Mouse (Mus musculus) forebrain, embryonic 12.5 days (tissue): ENCODE results near the gene Jakmip3. TPM values are rescaled to one million over a fixed set of nuclear protein-coding genes. Genes with fewer than 3 reads are reported as not detected.

Source experiments
- ATAC-seq: fragments of 200-750 bp; cut with Nextera tagmentation; 2 replicates; pipeline ENCODE4 v1.8.0; 2017; ENCODE audit warnings: moderate TSS enrichment; ENCODE audit not compliant: low FRiP score
- H3K27ac ChIP-seq: fragments of 300-500 bp; sonication (generic); 2 replicates; pipeline ENCODE4 v1.5.1; 2016; ENCODE audit warnings: mild to moderate bottlenecking
- H3K27me3 ChIP-seq: fragments of 300-500 bp; sonication (generic); 2 replicates; pipeline ENCODE4 v1.6.1; 2016; ENCODE audit warnings: mild to moderate bottlenecking
- H3K36me3 ChIP-seq: fragments of 300-500 bp; sonication (generic); replicated peaks from 2 replicates; pipeline ENCODE4 v1.6.1; 2016; ENCODE audit warnings: mild to moderate bottlenecking
- H3K4me1 ChIP-seq: fragments of 300-500 bp; sonication (generic); 2 replicates; pipeline ENCODE4 v1.6.1; 2016
- H3K4me2 ChIP-seq: fragments of 300-500 bp; sonication (generic); 2 replicates; pipeline ENCODE4 v1.6.1; 2016; ENCODE audit warnings: mild to moderate bottlenecking, moderate library complexity
- H3K4me3 ChIP-seq: fragments of 300-500 bp; sonication (generic); replicated peaks from 2 replicates; pipeline ENCODE4 v1.5.1; 2016; ENCODE audit warnings: mild to moderate bottlenecking
- H3K9ac ChIP-seq: fragments of 300-500 bp; sonication (generic); 2 replicates; pipeline ENCODE4 v1.6.1; 2016; ENCODE audit warnings: mild to moderate bottlenecking
- H3K9me3 ChIP-seq: fragments of 300-500 bp; sonication (generic); 2 replicates; pipeline ENCODE4 v1.6.1; 2016
- WGBS: fragments of 180-500 bp; shearing (Covaris S2); methylation state at CpG from one replicate; pipeline ENCODE4 v1.1.7; 2016; 5-methylcytosine and 5-hydroxymethylcytosine counted together
- polyA plus RNA-seq: library from polyadenylated mRNA; unstranded; fragments of >200 nt; fragmentation: Nextera tagmentation; extraction: Ambion mirVana; gene quantifications from 2 replicates; pipeline ENCODE4 v1.2.1, GENCODE M21; 2016

The Jakmip3 gene
- polyA plus RNA-seq = 0.83 TPM in 2 replicates

- 1% methylated on average over 78 of the region's 78 CpGs for whole genome bisulfite sequencing
- Histone ChIP-seq H3K4me2 (peak within 1 kb of the TSS; percentile 75), H3K27me3 (peaks cover 71% of the 10 kb centered on the region), H3K27ac (no peak within 1 kb of the TSS), H3K36me3 (no peaks in the 10 kb centered on the region), H3K9me3 (no peaks in the 10 kb centered on the region), H3K9ac (peak within 1 kb of the TSS; percentile 33; the same call in 1 of the 2 replicates), H3K4me1 (peaks cover 13% of the 10 kb centered on the region), H3K4me3 (peak within 1 kb of the TSS; percentile 46)
- peak; percentile 44; the same call in 1 of the 2 replicates for ATAC-seq
Observed at GRCm38 (mm10) chr7:138940612-138941461, at the start of gene Jakmip3. Gene Jakmip3, plus strand, starts transcription at chr7:138940730.

GRCm38 (mm10) chr7:138898122-138898521 is 42.4 kb upstream of the Jakmip3 start:
- H3K9ac ChIP-seq = no peak overlapping the region
- 75% methylated on average over 2 of the region's 2 CpGs for WGBS
- no peak for ATAC-seq
- no peaks in the 10 kb centered on the region for H3K27me3 ChIP-seq
- no peak overlapping the region for H3K4me3 ChIP-seq
- no peaks in the 10 kb centered on the region for H3K9me3 ChIP-seq
- H3K4me2 ChIP-seq = no peak overlapping the region
- no peaks in the 10 kb centered on the region for H3K4me1 ChIP-seq
- H3K27ac ChIP-seq = no peak overlapping the region
- H3K36me3 ChIP-seq = peaks cover 23% of the 10 kb centered on the region

GRCm38 (mm10) chr7:138898743-138899142 is 41.8 kb upstream of the Jakmip3 start:
- no peak overlapping the region for H3K9ac ChIP-seq
- no peak for ATAC-seq
- H3K4me2 ChIP-seq = no peak overlapping the region
- no peak overlapping the region for H3K4me3 ChIP-seq
- H3K27me3 ChIP-seq = no peaks in the 10 kb centered on the region
- WGBS = 75% methylated on average over 4 of the region's 4 CpGs
- no peak overlapping the region for H3K27ac ChIP-seq
- no peaks in the 10 kb centered on the region for H3K9me3 ChIP-seq
- no peaks in the 10 kb centered on the region for H3K4me1 ChIP-seq
- peaks cover 18% of the 10 kb centered on the region for H3K36me3 ChIP-seq

GRCm38 (mm10) chr7:138903886-138904435 is 36.6 kb upstream of the Jakmip3 start:
- 88% methylated on average over 7 of the region's 7 CpGs for WGBS
- H3K4me2 ChIP-seq = no peak overlapping the region
- H3K9ac ChIP-seq = no peak overlapping the region
- no peak for ATAC-seq
- no peak overlapping the region for H3K4me3 ChIP-seq
- H3K36me3 ChIP-seq = no peaks in the 10 kb centered on the region
- H3K27me3 ChIP-seq = 0 out of 2 replicates have a peak, but pooled peaks cover 4% of the 10 kb centered on the region
- no peaks in the 10 kb centered on the region for H3K9me3 ChIP-seq
- peaks cover 23% of the 10 kb centered on the region for H3K4me1 ChIP-seq
- no peak overlapping the region for H3K27ac ChIP-seq

GRCm38 (mm10) chr7:138906441-138906840 is 34.1 kb upstream of the Jakmip3 start:
- Histone ChIP-seq H3K9ac (no peak overlapping the region), H3K9me3 (no peaks in the 10 kb centered on the region), H3K4me1 (peaks cover 30% of the 10 kb centered on the region), H3K4me3 (no peak overlapping the region), H3K4me2 (peak overlapping the region; percentile 36; the same call in 1 of the 2 replicates), H3K27me3 (peaks cover 9% of the 10 kb centered on the region), H3K27ac (no peak overlapping the region), H3K36me3 (no peaks in the 10 kb centered on the region)
- 94% methylated on average over 1 of the region's 1 CpGs for WGBS
- no peak for ATAC-seq

GRCm38 (mm10) chr7:138907043-138907442 is 33.5 kb upstream of the Jakmip3 start:
- Histone ChIP-seq H3K27ac (peak overlapping the region; percentile 5; the same call in 1 of the 2 replicates), H3K36me3 (no peaks in the 10 kb centered on the region), H3K27me3 (peaks cover 9% of the 10 kb centered on the region), H3K9me3 (no peaks in the 10 kb centered on the region), H3K4me3 (peak overlapping the region; percentile 10; the same call in 1 of the 2 replicates), H3K9ac (no peak overlapping the region), H3K4me1 (peaks cover 30% of the 10 kb centered on the region), H3K4me2 (peak overlapping the region; percentile 36)
- WGBS = 12% methylated on average over 7 of the region's 7 CpGs
- ATAC-seq = no peak

GRCm38 (mm10) chr7:138907976-138908375 is 32.6 kb upstream of the Jakmip3 start:
- Histone ChIP-seq H3K27me3 (peaks cover 9% of the 10 kb centered on the region), H3K4me2 (peak overlapping the region; percentile 84), H3K27ac (no peak overlapping the region), H3K36me3 (no peaks in the 10 kb centered on the region), H3K4me1 (peaks cover 30% of the 10 kb centered on the region), H3K9me3 (no peaks in the 10 kb centered on the region), H3K4me3 (peak overlapping the region; percentile 76; the same call in 1 of the 2 replicates), H3K9ac (no peak overlapping the region)
- 53% methylated on average over 5 of the region's 5 CpGs for WGBS
- no peak for ATAC-seq

- H3K9me3 ChIP-seq = no peaks in the 10 kb centered on the region
- no peak for ATAC-seq
- peak overlapping the region; percentile 85 for H3K9ac ChIP-seq
- peaks cover 9% of the 10 kb centered on the region for H3K27me3 ChIP-seq
- peak overlapping the region; percentile 59; the same call in 1 of the 2 replicates for H3K27ac ChIP-seq
- 5% methylated on average over 10 of the region's 10 CpGs for WGBS
- H3K4me3 ChIP-seq = peak overlapping the region; percentile 76
- H3K4me2 ChIP-seq = peak overlapping the region; percentile 84
- H3K36me3 ChIP-seq = no peaks in the 10 kb centered on the region
- H3K4me1 ChIP-seq = peaks cover 30% of the 10 kb centered on the region
Observed at GRCm38 (mm10) chr7:138908768-138909276, 31.7 kb upstream of the Jakmip3 start.

GRCm38 (mm10) chr7:138909277-138910192 is 31.0 kb upstream of the Jakmip3 start, which contains the start of gene Bnip3:
Gene Bnip3, minus strand, starts transcription at chr7:138909519.
- peaks cover 9% of the 10 kb centered on the region for H3K27me3 ChIP-seq
- peak within 1 kb of the TSS; percentile 85 for H3K9ac ChIP-seq
- H3K27ac ChIP-seq = peak within 1 kb of the TSS; percentile 59; the same call in 1 of the 2 replicates
- peak within 1 kb of the TSS; percentile 84 for H3K4me2 ChIP-seq
- H3K9me3 ChIP-seq = no peaks in the 10 kb centered on the region
- no peaks in the 10 kb centered on the region for H3K36me3 ChIP-seq
- under 1% methylated on average over 60 of the region's 66 CpGs for WGBS
- ATAC-seq = peak; percentile 96
- peak within 1 kb of the TSS; percentile 76 for H3K4me3 ChIP-seq
- peaks cover 30% of the 10 kb centered on the region for H3K4me1 ChIP-seq

- peaks cover 9% of the 10 kb centered on the region for H3K27me3 ChIP-seq
- peak overlapping the region; percentile 76 for H3K4me3 ChIP-seq
- peak overlapping the region; percentile 85 for H3K9ac ChIP-seq
- no peaks in the 10 kb centered on the region for H3K36me3 ChIP-seq
- H3K4me1 ChIP-seq = peaks cover 30% of the 10 kb centered on the region
- WGBS = 22% methylated on average over 7 of the region's 7 CpGs
- peak overlapping the region; percentile 84 for H3K4me2 ChIP-seq
- no peak for ATAC-seq
- H3K9me3 ChIP-seq = no peaks in the 10 kb centered on the region
- no peak overlapping the region for H3K27ac ChIP-seq
Observed at GRCm38 (mm10) chr7:138910193-138910562, 30.4 kb upstream of the Jakmip3 start.

GRCm38 (mm10) chr7:138913616-138914015 is 26.9 kb upstream of the Jakmip3 start:
- H3K27ac ChIP-seq = no peak overlapping the region
- H3K4me1 ChIP-seq = peaks cover 10% of the 10 kb centered on the region
- H3K36me3 ChIP-seq = no peaks in the 10 kb centered on the region
- no peak overlapping the region for H3K4me2 ChIP-seq
- ATAC-seq = no peak
- H3K9ac ChIP-seq = no peak overlapping the region
- H3K9me3 ChIP-seq = no peaks in the 10 kb centered on the region
- peaks cover 5% of the 10 kb centered on the region for H3K27me3 ChIP-seq
- 77% methylated on average over 3 of the region's 3 CpGs for WGBS
- no peak overlapping the region for H3K4me3 ChIP-seq
